Mouse (Mus musculus) adrenal gland, adult 10 weeks (tissue): ENCODE data around the gene Tmem240. TPM values are rescaled to one million over a fixed set of nuclear protein-coding genes. Genes with fewer than 3 reads are reported as not detected.

ENCODE experiments used
- polyA plus RNA-seq: library from polyadenylated mRNA; stranded (reverse); fragments of 350-450 nt; fragmentation: Illumina TruSeq; extraction: RNeasy Lipid Tissue Mini Kit (QIAGEN cat#74804); gene quantifications from one replicate; pipeline ENCODE4 v1.2.3, GENCODE M21; 2014; ENCODE audit warnings: low read depth, low replicate concordance

Tmem240 gene
- not detected for polyA plus RNA-seq

GRCm38 (mm10) chr4:155734350-155734941, at the start of gene Tmem240:
Tmem240 (plus strand) TSS chr4:155734800.

GRCm38 (mm10) chr4:155694111-155694481, 40.5 kb upstream of the Tmem240 start, which contains the start of gene Fndc10:
Fndc10 (plus strand) TSS chr4:155694342.

GRCm38 (mm10) chr4:155704721-155705591, 29.6 kb upstream of the Tmem240 start, which contains the start of gene Ssu72:
Ssu72 (plus strand) TSS chr4:155704800.

DNA sequence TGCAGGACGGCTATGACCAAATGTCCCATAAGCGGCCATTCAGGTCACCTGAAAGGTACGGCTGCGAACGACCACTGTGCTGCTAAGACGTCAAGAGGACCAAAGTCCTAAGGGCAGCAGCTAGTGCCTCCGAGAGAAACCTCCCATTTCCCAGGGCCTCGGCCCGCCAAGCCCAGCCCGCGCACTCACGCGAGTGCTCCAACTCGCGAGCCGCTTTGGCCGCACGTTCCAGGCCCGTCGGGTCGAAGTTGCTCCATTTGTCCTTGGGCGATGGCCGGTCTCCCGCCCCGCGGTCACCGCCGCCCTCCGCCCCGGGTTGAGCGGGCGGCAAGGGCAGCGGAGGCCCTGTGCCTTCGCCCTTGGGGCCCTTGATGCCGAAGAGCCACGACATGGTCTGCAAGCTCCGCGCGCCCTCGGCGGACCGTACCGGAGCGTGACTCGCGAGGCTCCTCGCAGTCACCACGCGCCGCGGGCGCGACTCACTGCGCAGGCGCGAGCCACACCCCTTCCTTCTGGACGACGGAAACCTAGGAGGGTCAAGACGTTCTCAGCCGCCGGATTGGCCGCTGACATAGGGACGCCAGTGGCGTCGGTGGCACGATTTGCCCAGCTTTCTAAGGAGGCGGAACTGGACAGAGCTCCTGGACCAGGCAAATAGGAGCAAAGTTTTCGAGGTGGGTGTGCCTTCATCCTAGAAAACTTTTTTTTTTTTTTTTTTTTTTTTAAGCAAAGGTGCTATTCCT, 26.2 kb downstream of the Tmem240 start, which contains the start of gene Atad3a:
TSS of gene Atad3a (minus strand) at position 481 of the 743 bp plus-strand sequence.

GRCm38 (mm10) chr4:155774280-155774754, 39.7 kb downstream of the Tmem240 start, which contains the start of gene Vwa1:
Vwa1 (minus strand) TSS chr4:155774698.

DNA sequence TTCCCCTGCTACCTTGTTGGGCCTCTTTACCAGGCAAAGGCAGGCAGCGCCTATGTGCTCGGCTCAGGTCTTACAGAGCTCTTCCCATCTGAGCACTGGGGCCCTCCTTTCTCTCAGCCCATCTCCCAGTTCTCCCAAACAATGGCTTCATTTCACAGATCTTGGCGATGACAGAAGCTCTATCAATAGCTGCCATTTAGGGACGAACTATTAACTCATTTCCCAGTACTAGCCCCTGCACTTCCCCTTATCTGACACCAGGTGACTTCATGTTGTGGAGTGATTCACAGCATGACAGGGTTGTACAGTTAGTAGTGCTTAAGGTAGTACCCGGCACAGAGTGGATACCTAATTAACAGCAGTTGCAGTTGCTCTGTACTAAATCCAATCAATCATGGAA, 51.2 kb downstream of the Tmem240 start, which contains the start of gene Tmem88b:
TSS of gene Tmem88b (minus strand) at position 56 of the 400 bp plus-strand sequence.

DNA sequence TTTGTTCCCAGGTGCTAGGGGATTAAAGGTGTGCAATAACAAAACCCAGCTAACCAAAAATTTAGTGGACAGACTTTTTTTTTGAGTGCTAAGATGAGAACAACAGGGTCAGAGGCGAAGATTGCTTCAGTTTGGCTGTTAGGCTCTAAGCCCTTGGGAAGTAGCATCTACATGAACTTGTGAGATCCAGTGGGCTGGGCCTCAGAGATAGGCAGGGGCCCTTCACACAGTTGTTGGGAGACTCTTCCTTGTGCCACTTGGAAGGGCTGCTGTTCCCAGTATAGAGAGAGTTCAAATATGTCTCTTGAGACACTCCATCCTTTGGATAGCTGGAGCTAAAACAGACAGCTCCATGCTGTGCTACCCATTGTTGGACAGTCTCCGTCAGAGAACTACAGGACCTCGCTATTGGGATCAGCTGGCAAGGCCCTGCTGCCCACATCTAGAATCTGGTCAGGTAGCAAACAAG, 55.5 kb downstream of the Tmem240 start, which contains the start of gene Ankrd65:
TSS of gene Ankrd65 (plus strand) at position 419 of the 469 bp plus-strand sequence.

Other genes starting within 250 kb of the Tmem240 start
- gene Gnb1, start 243.4 kb upstream of the Tmem240 start, polyA plus RNA-seq = 228 TPM
- gene Nadk, start 172.4 kb upstream of the Tmem240 start, polyA plus RNA-seq = 136 TPM
- 35.3 TPM for gene Slc35e2, start 133.4 kb upstream of the Tmem240 start, polyA plus RNA-seq
- 72.3 TPM for gene Cdk11b, start 109.9 kb upstream of the Tmem240 start, polyA plus RNA-seq
- gene Gm10563, start 89.4 kb upstream of the Tmem240 start, polyA plus RNA-seq = not detected
- gene Mmp23, start 81.4 kb upstream of the Tmem240 start, polyA plus RNA-seq = 0.82 TPM
- gene Mib2, start 65.6 kb upstream of the Tmem240 start, polyA plus RNA-seq = 2.4 TPM
- gene Fndc10, start 40.5 kb upstream of the Tmem240 start, polyA plus RNA-seq = 2.0 TPM
- gene Ssu72, start 30.0 kb upstream of the Tmem240 start, polyA plus RNA-seq = 150 TPM
- gene Atad3a, start 26.3 kb downstream of the Tmem240 start, polyA plus RNA-seq = 6.4 TPM
- 0.52 TPM for gene Vwa1, start 39.9 kb downstream of the Tmem240 start, polyA plus RNA-seq
- 0.70 TPM for gene Tmem88b, start 51.1 kb downstream of the Tmem240 start, polyA plus RNA-seq
- not detected for gene Ankrd65, start 55.6 kb downstream of the Tmem240 start, polyA plus RNA-seq
- 89.5 TPM for gene Mrpl20, start 68.1 kb downstream of the Tmem240 start, polyA plus RNA-seq
- 83.8 TPM for gene Ccnl2, start 77.7 kb downstream of the Tmem240 start, polyA plus RNA-seq
- 6.2 TPM for gene Aurkaip1, start 96.5 kb downstream of the Tmem240 start, polyA plus RNA-seq
- gene Mxra8, start 104.9 kb downstream of the Tmem240 start, polyA plus RNA-seq = 58.8 TPM
- 2.0 TPM for gene Dvl1, start 112.6 kb downstream of the Tmem240 start, polyA plus RNA-seq
- gene Tas1r3, start 128.6 kb downstream of the Tmem240 start, polyA plus RNA-seq = not detected
- gene Cptp, start 134.6 kb downstream of the Tmem240 start, polyA plus RNA-seq = 5.8 TPM
- gene Ints11, start 134.7 kb downstream of the Tmem240 start, polyA plus RNA-seq = 3.3 TPM
- 1.8 TPM for gene Pusl1, start 157.0 kb downstream of the Tmem240 start, polyA plus RNA-seq
- 0.82 TPM for gene Acap3, start 157.0 kb downstream of the Tmem240 start, polyA plus RNA-seq
- 81.4 TPM for gene Ube2j2, start 209.0 kb downstream of the Tmem240 start, polyA plus RNA-seq
- gene C1qtnf12, start 227.5 kb downstream of the Tmem240 start, polyA plus RNA-seq = 8.2 TPM